Mouse (Mus musculus): ENCODE results near the gene Spop. TPM values are rescaled to one million over a fixed set of nuclear protein-coding genes. Genes with fewer than 3 reads are reported as not detected.

The Spop gene
- polyA plus RNA-seq, 1 experiment from 2014 or later, result 72.5 TPM

- WGBS (ENCODE audit: insufficient replicate concordance), result 24% methylated on average over 2 of the region's 2 CpGs
- Histone ChIP-seq H3K4me2 (ENCODE audit: low read depth, low read length) (no peak overlapping the region), H3K27ac (ENCODE audit: low read length) (no peak overlapping the region), H3K9me3 (replicated peaks; ENCODE audit: control insufficient read depth, low read length) (no peaks in the 10 kb centered on the region), H3K4me1 (ENCODE audit: control insufficient read depth, low read depth, low read length) (peaks cover 5% of the 10 kb centered on the region), H3K4me3 (ENCODE audit: low read depth, low read length) (no peak overlapping the region), H3K36me3 (ENCODE audit: control insufficient read depth, insufficient read depth) (no peaks in the 10 kb centered on the region), H3K27me3 (ENCODE audit: control insufficient read depth, insufficient read depth, low read depth, low read length) (no peaks in the 10 kb centered on the region), H3K9ac (ENCODE audit: low read depth, low read length) (no peak overlapping the region)
- no peak for ATAC-seq (ENCODE audit: low read depth)
Measured at GRCm38 (mm10) chr11:95431344-95431743, 17.5 kb downstream of the Spop start.

GRCm38 (mm10) chr11:95432194-95432593, 18.3 kb downstream of the Spop start:
- Histone ChIP-seq H3K4me3 (ENCODE audit: low read depth, low read length) (no peak overlapping the region), H3K9ac (ENCODE audit: low read depth, low read length) (no peak overlapping the region), H3K27me3 (ENCODE audit: control insufficient read depth, insufficient read depth, low read depth, low read length) (no peaks in the 10 kb centered on the region), H3K36me3 (ENCODE audit: control insufficient read depth, insufficient read depth) (no peaks in the 10 kb centered on the region), H3K27ac (ENCODE audit: low read length) (no peak overlapping the region), H3K4me2 (ENCODE audit: low read depth, low read length) (no peak overlapping the region), H3K9me3 (replicated peaks; ENCODE audit: control insufficient read depth, low read length) (no peaks in the 10 kb centered on the region), H3K4me1 (ENCODE audit: control insufficient read depth, low read depth, low read length) (peaks cover 5% of the 10 kb centered on the region)
- WGBS (ENCODE audit: insufficient replicate concordance), result 72% methylated on average over 2 of the region's 2 CpGs
- ATAC-seq (ENCODE audit: low read depth), result no peak

GRCm38 (mm10) chr11:95445371-95445770, 31.5 kb downstream of the Spop start:
- 16% methylated on average over 2 of the region's 2 CpGs for WGBS (ENCODE audit: insufficient replicate concordance)
- no peak overlapping the region for H3K9ac ChIP-seq (ENCODE audit: low read depth, low read length)

GRCm38 (mm10) chr11:95446580-95447305, 32.9 kb downstream of the Spop start:
- ATAC-seq (ENCODE audit: low read depth), result no peak
- Histone ChIP-seq H3K4me1 (ENCODE audit: control insufficient read depth, low read depth, low read length) (peaks cover 4% of the 10 kb centered on the region), H3K36me3 (ENCODE audit: control insufficient read depth, insufficient read depth) (peaks cover 9% of the 10 kb centered on the region), H3K9me3 (replicated peaks; ENCODE audit: control insufficient read depth, low read length) (no peaks in the 10 kb centered on the region), H3K9ac (ENCODE audit: low read depth, low read length) (no peak overlapping the region), H3K27me3 (ENCODE audit: control insufficient read depth, insufficient read depth, low read depth, low read length) (no peaks in the 10 kb centered on the region), H3K4me2 (ENCODE audit: low read depth, low read length) (no peak overlapping the region), H3K27ac (ENCODE audit: low read length) (no peak overlapping the region), H3K4me3 (ENCODE audit: low read depth, low read length) (no peak overlapping the region)
- WGBS (ENCODE audit: insufficient replicate concordance), result 88% methylated on average over 6 of the region's 6 CpGs

More at GRCm38 (mm10) chr11:95445371-95445770, 31.5 kb downstream of the Spop start:
- Histone ChIP-seq H3K36me3 (ENCODE audit: control insufficient read depth, insufficient read depth) (peaks cover 6% of the 10 kb centered on the region), H3K4me3 (ENCODE audit: low read depth, low read length) (no peak overlapping the region), H3K4me1 (ENCODE audit: control insufficient read depth, low read depth, low read length) (peaks cover 4% of the 10 kb centered on the region), H3K4me2 (ENCODE audit: low read depth, low read length) (no peak overlapping the region), H3K9me3 (replicated peaks; ENCODE audit: control insufficient read depth, low read length) (no peaks in the 10 kb centered on the region), H3K27me3 (ENCODE audit: control insufficient read depth, insufficient read depth, low read depth, low read length) (no peaks in the 10 kb centered on the region), H3K27ac (ENCODE audit: low read length) (no peak overlapping the region)
- no peak for ATAC-seq (ENCODE audit: low read depth)

- Histone ChIP-seq H3K36me3 (ENCODE audit: control insufficient read depth, insufficient read depth) (peaks cover 9% of the 10 kb centered on the region), H3K4me2 (ENCODE audit: low read depth, low read length) (no peak overlapping the region), H3K27me3 (ENCODE audit: control insufficient read depth, insufficient read depth, low read depth, low read length) (no peaks in the 10 kb centered on the region), H3K9ac (ENCODE audit: low read depth, low read length) (no peak overlapping the region), H3K4me3 (ENCODE audit: low read depth, low read length) (no peak overlapping the region), H3K27ac (ENCODE audit: low read length) (no peak overlapping the region), H3K9me3 (replicated peaks; ENCODE audit: control insufficient read depth, low read length) (no peaks in the 10 kb centered on the region), H3K4me1 (ENCODE audit: control insufficient read depth, low read depth, low read length) (peaks cover 4% of the 10 kb centered on the region)
- WGBS (ENCODE audit: insufficient replicate concordance), result 77% methylated on average over 3 of the region's 3 CpGs
- ATAC-seq (ENCODE audit: low read depth), result no peak
Measured at GRCm38 (mm10) chr11:95448346-95448745, 34.5 kb downstream of the Spop start.

- no peak overlapping the region for H3K4me2 ChIP-seq (ENCODE audit: low read depth, low read length)
- no peak overlapping the region for H3K9ac ChIP-seq (ENCODE audit: low read depth, low read length)
- H3K36me3 ChIP-seq (ENCODE audit: control insufficient read depth, insufficient read depth), result peaks cover 3% of the 10 kb centered on the region; the same call in 1 of the 2 replicates
- H3K27me3 ChIP-seq (ENCODE audit: control insufficient read depth, insufficient read depth, low read depth, low read length), result no peaks in the 10 kb centered on the region
- ATAC-seq (ENCODE audit: low read depth), result no peak
- H3K4me1 ChIP-seq (ENCODE audit: control insufficient read depth, low read depth, low read length), result no peaks in the 10 kb centered on the region
- H3K4me3 ChIP-seq (ENCODE audit: low read depth, low read length), result no peak overlapping the region
- 34% methylated on average over 8 of the region's 8 CpGs for WGBS (ENCODE audit: insufficient replicate concordance)
- no peaks in the 10 kb centered on the region for H3K9me3 ChIP-seq (replicated peaks; ENCODE audit: control insufficient read depth, low read length)
- no peak overlapping the region for H3K27ac ChIP-seq (ENCODE audit: low read length)
Measured at GRCm38 (mm10) chr11:95455331-95455730, 41.5 kb downstream of the Spop start.

- WGBS (ENCODE audit: insufficient replicate concordance), result 70% methylated on average over 2 of the region's 2 CpGs
- no peak for ATAC-seq (ENCODE audit: low read depth)
- H3K4me2 ChIP-seq (ENCODE audit: low read depth, low read length), result no peak overlapping the region
- H3K9ac ChIP-seq (ENCODE audit: low read depth, low read length), result no peak overlapping the region
- no peak overlapping the region for H3K4me3 ChIP-seq (ENCODE audit: low read depth, low read length)
- no peaks in the 10 kb centered on the region; the same call in 1 of the 2 replicates for H3K4me1 ChIP-seq (ENCODE audit: control insufficient read depth, low read depth, low read length)
- no peaks in the 10 kb centered on the region for H3K27me3 ChIP-seq (ENCODE audit: control insufficient read depth, insufficient read depth, low read depth, low read length)
- H3K9me3 ChIP-seq (replicated peaks; ENCODE audit: control insufficient read depth, low read length), result no peaks in the 10 kb centered on the region
- no peak overlapping the region for H3K27ac ChIP-seq (ENCODE audit: low read length)
- no peaks in the 10 kb centered on the region for H3K36me3 ChIP-seq (ENCODE audit: control insufficient read depth, insufficient read depth)
Measured at GRCm38 (mm10) chr11:95460872-95461271, 47.0 kb downstream of the Spop start.

GRCm38 (mm10) chr11:95462168-95462567, 48.3 kb downstream of the Spop start:
- 78% methylated on average over 3 of the region's 3 CpGs for WGBS (ENCODE audit: insufficient replicate concordance)
- no peak overlapping the region for H3K9ac ChIP-seq (ENCODE audit: low read depth, low read length)
- ATAC-seq (ENCODE audit: low read depth), result no peak; the same call in 1 of the 2 replicates

GRCm38 (mm10) chr11:95467731-95468130, 53.9 kb downstream of the Spop start:
- Histone ChIP-seq H3K27ac (ENCODE audit: low read length) (no peak overlapping the region), H3K4me1 (ENCODE audit: control insufficient read depth, low read depth, low read length) (no peaks in the 10 kb centered on the region), H3K9ac (ENCODE audit: low read depth, low read length) (no peak overlapping the region), H3K27me3 (ENCODE audit: control insufficient read depth, insufficient read depth, low read depth, low read length) (no peaks in the 10 kb centered on the region), H3K36me3 (ENCODE audit: control insufficient read depth, insufficient read depth) (peaks cover 7% of the 10 kb centered on the region), H3K9me3 (replicated peaks; ENCODE audit: control insufficient read depth, low read length) (no peaks in the 10 kb centered on the region), H3K4me3 (ENCODE audit: low read depth, low read length) (no peak overlapping the region), H3K4me2 (ENCODE audit: low read depth, low read length) (no peak overlapping the region)
- 81% methylated on average over 1 of the region's 1 CpGs for WGBS (ENCODE audit: insufficient replicate concordance)
- ATAC-seq (ENCODE audit: low read depth), result no peak

More at GRCm38 (mm10) chr11:95462168-95462567, 48.3 kb downstream of the Spop start:
- no peak overlapping the region for H3K4me2 ChIP-seq (ENCODE audit: low read depth, low read length)
- H3K4me3 ChIP-seq (ENCODE audit: low read depth, low read length), result no peak overlapping the region
- no peaks in the 10 kb centered on the region for H3K27me3 ChIP-seq (ENCODE audit: control insufficient read depth, insufficient read depth, low read depth, low read length)
- H3K27ac ChIP-seq (ENCODE audit: low read length), result no peak overlapping the region
- H3K36me3 ChIP-seq (ENCODE audit: control insufficient read depth, insufficient read depth), result no peaks in the 10 kb centered on the region
- H3K9me3 ChIP-seq (replicated peaks; ENCODE audit: control insufficient read depth, low read length), result no peaks in the 10 kb centered on the region
- H3K4me1 ChIP-seq (ENCODE audit: control insufficient read depth, low read depth, low read length), result no peaks in the 10 kb centered on the region; the same call in 1 of the 2 replicates

Measured in liver, embryonic 16.5 days (tissue).